Mouse (Mus musculus): ENCODE results near the gene Ehd3. TPM values are rescaled to one million over a fixed set of nuclear protein-coding genes. Genes with fewer than 3 reads are reported as not detected.

Ehd3 gene
- polyA plus RNA-seq, 1 experiment: 2.3 TPM

- Histone ChIP-seq H3K27me3 (ENCODE audit: control insufficient read depth, insufficient read depth, low read length) (no peaks in the 10 kb centered on the region), H3K4me3 (ENCODE audit: control insufficient read depth, low read depth, low read length) (no peak overlapping the region), H3K4me1 (ENCODE audit: control insufficient read depth, insufficient read depth, low read length) (no peaks in the 10 kb centered on the region), H3K27ac (ENCODE audit: control insufficient read depth, insufficient read depth, low read depth, low read length) (no peak overlapping the region), H3K36me3 (ENCODE audit: control insufficient read depth, insufficient read depth, low read length) (no peaks in the 10 kb centered on the region)
- TF ChIP-seq POLR2A (IDR thresholded peaks at IDR 0.05; ENCODE audit: control insufficient read depth, low read depth, low read length): no peak
- no peak for TF ChIP-seq CTCF (IDR thresholded peaks at IDR 0.05; ENCODE audit: control insufficient read depth, insufficient read depth, insufficient replicate concordance, low read depth, low read length)
Measured at GRCm38 (mm10) chr17:73869008-73869685, 65.2 kb downstream of the Ehd3 start.

DNA sequence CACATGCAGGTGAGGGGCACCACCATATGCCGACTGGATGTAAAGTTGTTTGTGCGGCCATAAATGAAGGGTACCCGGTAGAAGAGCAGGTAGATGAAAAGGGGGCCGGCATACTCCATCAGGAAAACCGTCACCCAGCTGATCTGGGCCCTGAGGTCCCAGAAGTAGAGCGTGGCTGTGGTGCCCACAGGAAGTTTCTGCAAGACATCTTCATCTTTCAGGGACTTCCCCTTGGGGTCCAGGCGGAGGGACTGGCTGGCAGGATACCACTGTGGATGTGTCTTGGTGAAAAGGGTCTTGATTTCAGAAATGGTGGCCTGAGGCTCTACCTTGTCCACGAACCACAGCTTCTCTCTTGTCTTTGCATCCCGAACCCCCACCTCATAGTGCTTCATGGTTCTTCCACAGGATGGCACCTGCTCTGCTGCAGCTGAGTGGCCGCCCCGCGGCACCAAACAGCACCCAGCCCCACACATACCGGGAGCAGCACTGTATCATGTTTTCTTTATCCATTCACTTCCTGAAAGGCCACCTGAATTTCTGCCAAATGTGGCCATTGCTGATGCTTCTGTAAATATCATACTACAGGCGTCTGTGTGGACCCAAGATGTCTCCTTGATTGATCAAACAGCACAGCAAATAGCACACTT is 67.1 kb downstream of the Ehd3 start:
- Histone ChIP-seq H3K4me1 (ENCODE audit: control insufficient read depth, insufficient read depth, low read length) (no peaks in the 10 kb centered on the region), H3K27me3 (ENCODE audit: control insufficient read depth, insufficient read depth, low read length) (no peaks in the 10 kb centered on the region), H3K27ac (ENCODE audit: control insufficient read depth, insufficient read depth, low read depth, low read length) (no peak overlapping the region), H3K4me3 (ENCODE audit: control insufficient read depth, low read depth, low read length) (no peak overlapping the region), H3K36me3 (ENCODE audit: control insufficient read depth, insufficient read depth, low read length) (no peaks in the 10 kb centered on the region)
- TF ChIP-seq POLR2A (IDR thresholded peaks at IDR 0.05; ENCODE audit: control insufficient read depth, low read depth, low read length) (no peak), CTCF (IDR thresholded peaks at IDR 0.05; ENCODE audit: control insufficient read depth, insufficient read depth, insufficient replicate concordance, low read depth, low read length) (no peak)

GRCm38 (mm10) chr17:73875268-73875667 is 71.3 kb downstream of the Ehd3 start:
- H3K4me3 ChIP-seq (ENCODE audit: control insufficient read depth, low read depth, low read length): no peak overlapping the region
- H3K36me3 ChIP-seq (ENCODE audit: control insufficient read depth, insufficient read depth, low read length): no peaks in the 10 kb centered on the region
- no peak overlapping the region for H3K27ac ChIP-seq (ENCODE audit: control insufficient read depth, insufficient read depth, low read depth, low read length)
- TF ChIP-seq POLR2A (IDR thresholded peaks at IDR 0.05; ENCODE audit: control insufficient read depth, low read depth, low read length): no peak
- no peak for TF ChIP-seq CTCF (IDR thresholded peaks at IDR 0.05; ENCODE audit: control insufficient read depth, insufficient read depth, insufficient replicate concordance, low read depth, low read length)
- no peaks in the 10 kb centered on the region for H3K4me1 ChIP-seq (ENCODE audit: control insufficient read depth, insufficient read depth, low read length)
- no peaks in the 10 kb centered on the region for H3K27me3 ChIP-seq (ENCODE audit: control insufficient read depth, insufficient read depth, low read length)

GRCm38 (mm10) chr17:73875674-73876073 is 71.7 kb downstream of the Ehd3 start:
- Histone ChIP-seq H3K36me3 (ENCODE audit: control insufficient read depth, insufficient read depth, low read length) (no peaks in the 10 kb centered on the region), H3K4me1 (ENCODE audit: control insufficient read depth, insufficient read depth, low read length) (no peaks in the 10 kb centered on the region), H3K27me3 (ENCODE audit: control insufficient read depth, insufficient read depth, low read length) (no peaks in the 10 kb centered on the region), H3K4me3 (ENCODE audit: control insufficient read depth, low read depth, low read length) (no peak overlapping the region), H3K27ac (ENCODE audit: control insufficient read depth, insufficient read depth, low read depth, low read length) (no peak overlapping the region)
- TF ChIP-seq CTCF (IDR thresholded peaks at IDR 0.05; ENCODE audit: control insufficient read depth, insufficient read depth, insufficient replicate concordance, low read depth, low read length) (no peak), POLR2A (IDR thresholded peaks at IDR 0.05; ENCODE audit: control insufficient read depth, low read depth, low read length) (no peak)

DNA sequence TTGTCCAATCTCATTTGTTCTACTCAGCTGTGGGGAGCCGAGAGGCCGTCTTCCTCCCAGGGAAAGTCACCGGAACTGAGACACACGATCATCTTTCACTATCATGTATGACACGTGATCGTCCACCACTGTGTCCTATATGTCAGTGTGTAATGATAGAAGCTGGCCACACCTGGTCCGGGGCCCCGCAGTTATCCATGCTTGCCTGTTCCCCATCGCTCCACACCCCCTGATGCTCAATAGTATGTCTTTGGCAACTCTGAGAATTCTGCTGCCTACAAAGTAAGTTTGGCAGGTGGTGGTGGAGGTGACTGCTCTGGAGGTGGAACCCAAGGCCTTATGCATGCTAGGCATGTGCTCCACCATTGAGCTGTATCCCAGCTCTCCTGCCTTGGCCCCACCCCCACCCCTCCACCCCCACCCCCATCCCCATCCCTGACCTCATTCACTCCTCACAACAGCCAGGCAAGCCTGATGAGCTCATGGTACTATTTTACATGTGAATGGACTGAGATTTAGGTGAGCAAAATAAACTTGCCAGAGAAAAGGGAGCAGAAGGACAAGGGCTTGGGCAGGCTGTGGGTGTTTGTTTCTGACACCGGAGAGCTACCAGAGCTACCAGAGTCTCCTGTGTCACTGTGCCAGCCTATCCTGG is 75.5 kb downstream of the Ehd3 start:
- Histone ChIP-seq H3K27me3 (ENCODE audit: control insufficient read depth, insufficient read depth, low read length) (no peaks in the 10 kb centered on the region), H3K4me1 (ENCODE audit: control insufficient read depth, insufficient read depth, low read length) (no peaks in the 10 kb centered on the region), H3K27ac (ENCODE audit: control insufficient read depth, insufficient read depth, low read depth, low read length) (no peak overlapping the region), H3K36me3 (ENCODE audit: control insufficient read depth, insufficient read depth, low read length) (no peaks in the 10 kb centered on the region), H3K4me3 (ENCODE audit: control insufficient read depth, low read depth, low read length) (no peak overlapping the region)
- TF ChIP-seq CTCF (IDR thresholded peaks at IDR 0.05; ENCODE audit: control insufficient read depth, insufficient read depth, insufficient replicate concordance, low read depth, low read length): no peak
- TF ChIP-seq POLR2A (IDR thresholded peaks at IDR 0.05; ENCODE audit: control insufficient read depth, low read depth, low read length): no peak

DNA sequence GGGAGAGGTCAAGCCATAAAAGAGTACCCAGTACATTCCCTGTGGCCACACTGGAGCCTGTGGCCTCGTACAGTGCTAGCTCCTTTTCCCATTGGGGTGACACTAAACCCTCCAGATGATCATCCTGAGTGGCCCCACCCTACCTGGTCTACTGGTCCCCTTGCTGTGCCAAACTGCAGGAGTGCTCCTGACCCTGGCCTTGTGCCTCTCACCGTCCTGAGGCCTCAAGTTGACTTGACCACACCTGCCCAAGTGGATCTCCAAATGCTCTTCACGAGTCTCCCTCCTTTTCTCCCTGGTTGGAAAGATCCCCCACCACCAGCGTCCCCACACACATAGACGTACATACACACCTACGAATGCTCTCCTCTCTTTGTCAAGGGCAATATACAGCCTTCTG is 76.4 kb downstream of the Ehd3 start:
- TF ChIP-seq CTCF (IDR thresholded peaks at IDR 0.05; ENCODE audit: control insufficient read depth, insufficient read depth, insufficient replicate concordance, low read depth, low read length) (no peak), POLR2A (IDR thresholded peaks at IDR 0.05; ENCODE audit: control insufficient read depth, low read depth, low read length) (no peak)

DNA sequence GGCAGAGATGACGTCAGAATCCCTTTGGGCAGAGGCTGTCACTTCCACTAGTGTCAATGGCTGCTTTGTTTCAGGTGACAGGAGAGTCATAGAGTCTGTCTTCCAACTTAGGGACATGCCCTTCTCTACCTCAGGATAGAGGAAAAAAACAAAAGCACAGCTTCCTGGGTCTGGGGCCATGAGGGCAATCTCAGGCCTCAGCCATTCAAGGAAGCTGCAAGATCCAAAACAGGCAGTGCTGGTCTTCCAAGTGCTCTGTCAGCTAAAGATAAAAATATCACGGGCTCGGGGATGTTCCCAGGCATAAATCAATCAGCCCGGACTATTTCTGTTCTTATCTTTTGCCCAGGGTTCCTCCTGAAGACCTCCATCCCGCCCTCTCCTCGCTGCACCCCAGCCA is 77.4 kb downstream of the Ehd3 start:
- H3K27ac ChIP-seq (ENCODE audit: control insufficient read depth, insufficient read depth, low read depth, low read length): no peak overlapping the region
- H3K36me3 ChIP-seq (ENCODE audit: control insufficient read depth, insufficient read depth, low read length): no peaks in the 10 kb centered on the region
- no peaks in the 10 kb centered on the region for H3K4me1 ChIP-seq (ENCODE audit: control insufficient read depth, insufficient read depth, low read length)
- TF ChIP-seq CTCF (IDR thresholded peaks at IDR 0.05; ENCODE audit: control insufficient read depth, insufficient read depth, insufficient replicate concordance, low read depth, low read length) (no peak), POLR2A (IDR thresholded peaks at IDR 0.05; ENCODE audit: control insufficient read depth, low read depth, low read length) (no peak)
- no peaks in the 10 kb centered on the region for H3K27me3 ChIP-seq (ENCODE audit: control insufficient read depth, insufficient read depth, low read length)
- H3K4me3 ChIP-seq (ENCODE audit: control insufficient read depth, low read depth, low read length): no peak overlapping the region

More for the DNA sequence above, 76.4 kb downstream of the Ehd3 start:
- Histone ChIP-seq H3K4me1 (ENCODE audit: control insufficient read depth, insufficient read depth, low read length) (no peaks in the 10 kb centered on the region), H3K27ac (ENCODE audit: control insufficient read depth, insufficient read depth, low read depth, low read length) (no peak overlapping the region), H3K4me3 (ENCODE audit: control insufficient read depth, low read depth, low read length) (no peak overlapping the region), H3K27me3 (ENCODE audit: control insufficient read depth, insufficient read depth, low read length) (no peaks in the 10 kb centered on the region), H3K36me3 (ENCODE audit: control insufficient read depth, insufficient read depth, low read length) (no peaks in the 10 kb centered on the region)

Other genes with a start within 250 kb of the Ehd3 start
- 3.9 TPM in 2 replicates for gene Galnt14, start 93.7 kb upstream of the Ehd3 start, polyA plus RNA-seq (2012; rRNA removed)
- 2.3 and 3.3 TPM in 2 replicates for gene Xdh, start 146.1 kb downstream of the Ehd3 start, polyA plus RNA-seq (2012; rRNA removed)
- gene Srd5a2, start 243.8 kb downstream of the Ehd3 start, polyA plus RNA-seq (2012; rRNA removed): 0.14 and 0.77 TPM in 2 replicates

Measured in testis, adult 2 months (tissue).